Comparison of ENCODE assay signal across 9 mouse cellular contexts in genomic region chr11:32235646-32236045, GRCm38 (mm10). TPM values are rescaled to one million over a fixed set of nuclear protein-coding genes. Genes with fewer than 3 reads are reported as not detected.
DNase-seq lines count a peak whose midpoint lies in the region; ATAC-seq and TF ChIP-seq lines count a peak whose summit lies in the region.
"Had no signal": no experiment of that assay in that cellular context is flagged by ENCODE, and none has a peak within 500 bp of the region (broad histone marks: within the 10 kb centered on the region; RNA-seq: fewer than 3 reads in every experiment).

No protein-coding gene starts in this region.

- 37% methylated on average over 3 of the region's 3 CpGs for whole genome bisulfite sequencing in lung, adult 2 months
- WGBS in heart, embryonic 13.5 days, result 38% methylated on average over 3 of the region's 3 CpGs

- TF ChIP-seq CTCF in lung, adult 2 months (IDR thresholded peaks at IDR 0.05; ENCODE audit: insufficient read depth, low read length), result no peak

- H3K27me3 ChIP-seq in heart, embryonic 13.5 days (replicated peaks), result no peaks in the 10 kb centered on the region
- H3K27me3 ChIP-seq: Patski had no signal

- peak overlapping the region; percentile 51 for H3K27ac ChIP-seq in heart, embryonic 13.5 days (replicated peaks)

- ATAC-seq in heart, embryonic 13.5 days (ENCODE audit: extremely low read depth, insufficient number of reproducible peaks, low FRiP score, low TSS enrichment), result no peak
- ATAC-seq: Patski had no signal

- no peaks in the 10 kb centered on the region for H3K9me3 ChIP-seq in heart, embryonic 13.5 days

- H3K4me3 ChIP-seq in lung, adult 2 months (replicated peaks; ENCODE audit: extremely low read depth, low read depth, low read length), result no peak overlapping the region
- H3K4me3 ChIP-seq in heart, embryonic 13.5 days, result no peak overlapping the region

- peaks cover 82% of the 10 kb centered on the region for H3K36me3 ChIP-seq in heart, embryonic 13.5 days

- 0 out of 2 replicates have a peak overlapping the region, but pooled peaks have one; percentile 52 for H3K9ac ChIP-seq in heart, embryonic 13.5 days

- H3K4me1 ChIP-seq in lung, adult 2 months (ENCODE audit: control insufficient read depth, insufficient read depth, low read length), result no peaks in the 10 kb centered on the region; the same call in 1 of the 2 replicates
- peaks cover 36% of the 10 kb centered on the region for H3K4me1 ChIP-seq in heart, embryonic 13.5 days

- H3K4me2 ChIP-seq in heart, embryonic 13.5 days, result no peak overlapping the region

- DNase-seq in lung, adult 18-20 months, result peak; percentile 47 to 53
- no peak for DNase-seq in lung, adult 2 months
- peak; percentile 42 for DNase-seq in cerebellum, adult 8-10 months
- DNase-seq in kidney, postnatal 36 days, result peak; percentile 93
- peak; percentile 68 for DNase-seq in lung, postnatal 14 days
- no peak for DNase-seq in embryo, embryonic 10.5 days (ENCODE audit: low spot score)
- no peak for DNase-seq in thymus, postnatal 10 days (ENCODE audit: low spot score in 2 of 2)

- no peak for TF ChIP-seq POLR2A in lung, adult 2 months (IDR thresholded peaks at IDR 0.05; ENCODE audit: borderline replicate concordance, extremely low read depth, low read depth, low read length)

RNA-seq across cellular contexts. Expression of gene Mpg, which starts 9.3 kb away (rescaled TPM):
- 9.8 and 12.4 TPM in 2 replicates for polyA plus RNA-seq in lung, adult 2 months (2012; rRNA removed)
- polyA plus RNA-seq in heart, embryonic 13.5 days (2015; fragmentation: Nextera tagmentation; extraction: Ambion mirVana), result 19.7 and 21.2 TPM in 2 replicates

RNA-seq across cellular contexts. Expression of gene Rhbdf1, which starts 13.5 kb away (rescaled TPM):
- 183 and 195 TPM in 2 replicates for polyA plus RNA-seq in lung, adult 2 months (2012; rRNA removed)
- 34.1 and 34.8 TPM in 2 replicates for polyA plus RNA-seq in heart, embryonic 13.5 days (2015; fragmentation: Nextera tagmentation; extraction: Ambion mirVana)

RNA-seq across cellular contexts. Expression of gene Snrnp25, which starts 30.4 kb away (rescaled TPM):
- polyA plus RNA-seq in lung, adult 2 months (2012; rRNA removed), result 12.5 and 16.5 TPM in 2 replicates
- 44.9 and 46.7 TPM in 2 replicates for polyA plus RNA-seq in heart, embryonic 13.5 days (2015; fragmentation: Nextera tagmentation; extraction: Ambion mirVana)

RNA-seq across cellular contexts. Expression of gene Nprl3, which starts 31.9 kb away (rescaled TPM):
- 77.9 and 85.7 TPM in 2 replicates for polyA plus RNA-seq in lung, adult 2 months (2012; rRNA removed)
- polyA plus RNA-seq in heart, embryonic 13.5 days (2015; fragmentation: Nextera tagmentation; extraction: Ambion mirVana), result 33.4 and 34.9 TPM in 2 replicates

RNA-seq across cellular contexts. Expression of gene Il9r, which starts 35.6 kb away (rescaled TPM):
- polyA plus RNA-seq in lung, adult 2 months (2012; rRNA removed), result 1.4 and 2.3 TPM in 2 replicates
- 0.15 TPM in 1 of 2 replicates, not detected in the other for polyA plus RNA-seq in heart, embryonic 13.5 days (2015; fragmentation: Nextera tagmentation; extraction: Ambion mirVana)
- polyA plus RNA-seq: Patski had no signal

Comparison
In these comparisons a context has a peak if more than half of its experiments do, and no peak if none do; other contexts are left out.
1. DNase-seq: peak in lung, adult 18-20 months (2 of 2), cerebellum, adult 8-10 months (single experiment), kidney, postnatal 36 days (2 of 2) and lung, postnatal 14 days (single experiment); none in lung, adult 2 months (single experiment), embryo, embryonic 10.5 days (single experiment) and thymus, postnatal 10 days (0 of 2).